Mouse (Mus musculus) layer of hippocampus, adult 2 months (tissue): ENCODE results near the gene Adprhl1. TPM values are rescaled to one million over a fixed set of nuclear protein-coding genes. Genes with fewer than 3 reads are reported as not detected.
A peak's percentile ranks its signal among the peaks of the same experiment; 100 is the strongest.

Experiments
- DNase-seq, 2 experiments: peaks; one replicate each; pipeline ENCODE4 v3.0.0; 2022; ENCODE audit warnings: low spot score in 2 of 2
- H3K27ac ChIP-seq: fragments of 200-600 bp; 2 replicates; pipeline ENCODE4 v1.8.1; 2022
- H3K4me3 ChIP-seq: fragments of 200-600 bp; 2 replicates; pipeline ENCODE4 v1.8.1; 2022; ENCODE audit warnings: mild to moderate bottlenecking
- CTCF ChIP-seq: fragments of 200-600 bp; conservative IDR thresholded peaks from 2 replicates; pipeline ENCODE4 v1.8.1; 2022; ENCODE audit warnings: antibody characterized with exemption, mild to moderate bottlenecking, moderate library complexity
- total RNA-seq, 2 experiments: library from RNA; stranded (reverse); gene quantifications; 2 replicates each; pipeline ENCODE4 v1.2.3; 2021

Adprhl1 gene
- total RNA-seq, 2 experiments from 2014 or later = 0.67 to 1.1 TPM

DNA sequence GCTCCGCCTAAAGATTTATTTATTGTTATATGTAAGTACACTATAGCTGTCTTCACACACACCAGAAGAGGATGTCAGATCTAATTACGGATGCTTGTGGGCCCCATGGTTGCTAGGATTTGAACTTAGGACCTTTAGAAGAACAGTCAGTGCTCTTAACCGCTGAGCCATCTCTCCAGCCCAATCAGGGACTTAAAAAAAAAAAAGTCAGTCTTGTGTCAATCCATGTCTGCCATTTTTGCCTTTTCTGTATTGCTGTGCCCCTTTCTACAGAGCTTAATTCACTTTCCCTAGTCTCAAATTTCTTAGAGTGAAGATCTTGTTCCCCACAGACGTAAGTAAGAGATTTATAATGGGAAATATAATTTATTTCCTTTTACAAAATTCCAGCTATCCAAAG, 35.5 kb downstream of the Adprhl1 start:
- TF ChIP-seq CTCF = no peak
- Histone ChIP-seq H3K27ac (no peak overlapping the region), H3K4me3 (no peak overlapping the region)
- no peak for DNase-seq

DNA sequence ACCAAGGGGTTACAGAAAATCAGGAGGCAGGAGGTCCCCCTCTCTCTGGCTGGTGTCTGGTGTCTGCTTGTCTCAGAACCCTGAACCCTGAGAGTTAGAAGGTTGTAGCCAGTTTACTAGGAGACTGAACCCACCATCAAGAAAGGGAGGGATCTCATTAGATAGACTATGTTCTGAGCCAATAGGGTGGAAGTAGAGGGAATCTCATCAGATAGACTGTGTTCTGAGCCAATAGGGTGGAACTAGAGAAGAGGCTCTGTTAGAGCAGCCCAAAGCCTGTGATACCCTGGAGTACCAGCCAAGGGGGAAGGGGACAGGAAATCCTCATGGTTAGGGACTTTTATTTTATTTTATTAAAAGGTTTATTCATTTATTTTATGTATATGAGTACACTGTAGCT, 36.0 kb downstream of the Adprhl1 start:
- no peak overlapping the region for H3K4me3 ChIP-seq
- no peak for DNase-seq
- H3K27ac ChIP-seq = no peak overlapping the region
- TF ChIP-seq CTCF = no peak

DNA sequence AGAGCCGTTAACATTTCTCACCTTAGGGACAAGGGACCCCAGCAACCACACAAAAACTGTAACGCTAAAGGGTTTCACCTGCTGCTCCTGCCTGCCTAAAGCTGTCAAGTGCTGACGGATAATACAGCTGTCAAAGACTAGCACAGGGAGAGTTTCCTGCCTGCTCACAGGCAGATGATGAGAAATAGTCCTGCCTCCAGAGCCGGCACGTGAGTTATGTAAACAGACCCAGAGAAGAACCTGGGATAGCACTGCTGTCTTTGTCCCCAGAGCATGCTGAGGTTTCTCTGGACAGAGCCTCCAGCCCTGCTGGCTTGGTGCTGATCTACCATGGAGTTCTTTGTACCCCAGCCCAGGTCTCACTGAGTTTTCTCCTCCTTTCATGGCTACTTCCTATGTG, 36.9 kb downstream of the Adprhl1 start:
- DNase-seq = no peak
- Histone ChIP-seq H3K27ac (no peak overlapping the region), H3K4me3 (no peak overlapping the region)
- TF ChIP-seq CTCF = no peak

DNA sequence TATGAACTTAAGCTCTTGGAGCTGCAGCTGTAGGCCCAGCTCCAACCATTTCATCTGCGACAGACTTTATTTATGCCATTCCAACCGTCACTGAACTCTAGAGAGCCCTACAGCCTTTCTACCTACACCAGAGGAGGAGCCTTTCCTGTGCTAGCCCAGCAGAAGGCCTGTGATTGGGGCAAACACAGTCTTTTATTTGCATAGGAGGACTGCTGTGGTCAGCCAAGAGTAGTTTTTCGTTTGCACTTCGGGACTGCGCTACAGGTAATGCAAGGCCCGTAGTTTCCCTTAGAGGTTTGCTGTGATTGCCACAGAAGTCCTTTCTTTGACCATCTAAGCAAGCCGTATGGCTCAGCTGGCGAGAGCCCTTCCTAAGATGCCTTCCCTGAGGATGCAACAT, 37.6 kb downstream of the Adprhl1 start:
- no peak for DNase-seq
- no peak overlapping the region for H3K4me3 ChIP-seq
- no peak overlapping the region for H3K27ac ChIP-seq
- no peak for TF ChIP-seq CTCF

DNA sequence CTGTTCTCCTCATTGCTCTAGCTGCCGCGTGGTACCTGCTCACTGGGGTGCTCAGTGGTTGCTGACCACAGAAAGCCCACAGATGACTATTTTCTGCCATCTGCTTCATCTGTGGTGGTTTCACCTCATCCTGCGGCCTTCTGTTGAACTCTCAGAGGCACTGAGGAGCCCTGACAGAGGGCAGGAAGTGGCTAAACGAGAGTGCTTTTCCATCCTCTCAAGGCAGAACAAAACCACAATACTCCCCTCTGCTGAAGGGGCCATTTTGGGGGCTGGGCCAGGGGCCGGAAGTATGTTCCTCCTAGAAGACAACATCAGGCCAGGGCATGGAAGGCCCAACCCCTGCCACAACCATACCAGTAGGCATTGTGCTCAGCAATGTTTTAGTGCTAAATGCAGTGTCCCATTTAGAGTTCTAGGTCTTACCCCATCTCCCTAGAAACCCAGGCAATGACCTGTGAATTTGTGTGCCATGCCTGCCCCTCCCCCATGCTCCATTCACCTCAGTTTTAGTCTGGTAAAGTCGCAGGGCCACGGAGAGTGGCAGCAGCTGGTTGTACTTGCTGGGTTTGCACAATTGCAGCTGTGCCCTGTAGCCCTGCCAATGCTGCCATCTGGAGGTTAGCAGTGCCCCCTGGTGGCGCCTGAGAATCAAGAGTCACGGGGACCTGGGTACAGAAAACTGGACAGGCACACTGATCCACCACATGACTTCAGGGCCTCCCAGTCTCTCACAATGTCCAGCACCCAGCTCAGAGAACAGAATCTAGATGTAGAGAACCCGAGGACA, 40.3 kb downstream of the Adprhl1 start:
- H3K4me3 ChIP-seq = no peak overlapping the region
- TF ChIP-seq CTCF = peak; percentile 88
- H3K27ac ChIP-seq = peak overlapping the region; percentile 7; the same call in 1 of the 2 replicates
- peak; percentile 77 to 89 for DNase-seq

DNA sequence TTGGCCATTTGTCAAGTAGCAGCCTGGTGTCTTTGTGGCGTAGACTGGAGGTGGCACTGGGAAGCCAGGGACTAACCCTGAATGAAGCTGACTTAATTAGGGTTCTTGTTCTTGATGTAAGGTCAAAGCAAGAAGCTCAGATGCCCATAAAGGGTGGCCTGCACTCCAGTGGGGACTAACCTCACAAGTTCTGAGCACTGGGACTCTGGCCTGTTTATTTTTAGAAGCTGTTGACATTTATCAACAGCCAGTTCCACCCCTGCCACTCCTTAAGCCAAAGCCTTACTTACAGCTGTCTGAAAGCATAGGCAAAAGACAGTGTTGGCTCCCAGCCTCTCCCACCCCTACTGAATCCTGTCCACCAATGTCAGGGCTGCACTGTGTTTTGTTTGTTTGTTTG, 44.2 kb downstream of the Adprhl1 start:
- Histone ChIP-seq H3K4me3 (no peak overlapping the region), H3K27ac (no peak overlapping the region)
- no peak for DNase-seq
- TF ChIP-seq CTCF = no peak

DNA sequence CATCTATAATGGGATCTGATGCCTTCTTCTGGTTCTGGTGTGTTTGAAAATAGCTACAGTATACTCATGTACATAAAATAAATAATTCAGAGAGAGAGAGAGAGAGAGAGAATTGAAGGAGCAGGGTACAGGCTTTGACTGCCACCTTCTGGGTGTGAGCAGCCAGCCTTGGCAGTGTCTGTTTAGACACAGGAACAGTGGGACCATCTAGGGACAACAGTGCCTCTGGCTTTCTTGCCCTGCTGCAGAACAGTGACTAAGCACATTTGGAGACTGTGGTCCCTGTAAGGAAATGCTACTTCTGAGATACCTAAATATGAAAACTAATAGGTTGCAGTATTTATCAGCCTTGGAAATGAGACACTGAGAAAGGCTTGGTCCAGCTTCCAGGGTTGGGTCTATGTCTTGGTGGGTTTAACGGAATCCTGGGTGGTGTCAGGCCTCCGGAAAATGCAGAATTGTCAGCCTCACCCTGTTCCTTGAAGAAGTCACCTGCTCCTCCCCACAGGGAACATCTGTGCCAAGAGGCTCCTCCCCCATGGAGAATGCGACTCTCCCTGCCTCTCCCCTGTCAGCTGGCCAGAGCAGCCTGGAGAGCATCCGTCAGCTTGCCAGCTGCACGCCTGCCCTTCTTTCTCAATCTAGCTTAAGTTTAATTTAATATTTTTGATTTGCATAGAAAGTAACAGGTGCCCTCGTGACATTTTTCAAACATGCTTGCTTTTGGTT, 45.2 kb downstream of the Adprhl1 start:
- Histone ChIP-seq H3K4me3 (no peak overlapping the region), H3K27ac (no peak overlapping the region)
- TF ChIP-seq CTCF = peak; percentile 62
- no peak for DNase-seq

DNA sequence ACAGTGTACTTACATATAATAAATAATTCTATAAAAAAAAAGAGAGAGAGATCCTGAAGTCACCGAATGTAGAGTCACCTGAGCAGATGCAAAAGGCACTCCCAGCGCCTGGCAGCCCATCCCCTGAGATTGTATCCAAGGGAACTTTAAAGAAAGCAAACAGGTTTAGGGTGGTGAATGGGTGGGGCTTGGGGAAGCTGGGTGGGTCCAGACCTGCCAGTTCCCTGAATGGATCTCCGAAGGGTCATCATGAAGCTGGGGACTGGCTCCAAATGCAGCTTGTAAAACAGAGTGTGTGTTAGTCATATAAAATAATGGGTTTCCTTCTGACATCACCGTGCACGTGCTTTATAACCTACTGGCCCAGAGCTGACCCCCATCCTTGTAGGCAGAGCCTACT, 47.7 kb downstream of the Adprhl1 start:
- TF ChIP-seq CTCF = no peak
- DNase-seq = no peak
- Histone ChIP-seq H3K4me3 (no peak overlapping the region), H3K27ac (no peak overlapping the region)

DNA sequence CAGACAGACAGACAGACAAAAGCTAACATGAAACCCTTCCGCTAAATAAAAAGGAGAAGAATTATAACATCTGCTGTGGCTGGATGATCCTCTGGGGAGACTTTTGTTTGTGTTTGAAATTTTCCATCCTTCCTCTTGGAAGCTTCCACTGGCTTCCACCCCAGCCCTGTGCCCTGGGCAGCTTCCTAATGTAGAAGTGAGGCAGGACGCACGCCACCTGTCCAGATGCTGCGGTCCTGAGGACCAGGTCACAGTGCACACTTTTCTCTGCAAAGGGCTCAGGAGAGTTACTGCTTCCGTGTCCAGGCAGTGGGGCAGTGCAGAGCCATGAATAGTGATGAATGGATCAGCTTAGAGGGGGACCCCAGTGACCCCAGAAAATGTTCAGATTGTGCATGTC, 48.7 kb downstream of the Adprhl1 start:
- no peak overlapping the region for H3K27ac ChIP-seq
- no peak for TF ChIP-seq CTCF
- no peak for DNase-seq
- H3K4me3 ChIP-seq = no peak overlapping the region

DNA sequence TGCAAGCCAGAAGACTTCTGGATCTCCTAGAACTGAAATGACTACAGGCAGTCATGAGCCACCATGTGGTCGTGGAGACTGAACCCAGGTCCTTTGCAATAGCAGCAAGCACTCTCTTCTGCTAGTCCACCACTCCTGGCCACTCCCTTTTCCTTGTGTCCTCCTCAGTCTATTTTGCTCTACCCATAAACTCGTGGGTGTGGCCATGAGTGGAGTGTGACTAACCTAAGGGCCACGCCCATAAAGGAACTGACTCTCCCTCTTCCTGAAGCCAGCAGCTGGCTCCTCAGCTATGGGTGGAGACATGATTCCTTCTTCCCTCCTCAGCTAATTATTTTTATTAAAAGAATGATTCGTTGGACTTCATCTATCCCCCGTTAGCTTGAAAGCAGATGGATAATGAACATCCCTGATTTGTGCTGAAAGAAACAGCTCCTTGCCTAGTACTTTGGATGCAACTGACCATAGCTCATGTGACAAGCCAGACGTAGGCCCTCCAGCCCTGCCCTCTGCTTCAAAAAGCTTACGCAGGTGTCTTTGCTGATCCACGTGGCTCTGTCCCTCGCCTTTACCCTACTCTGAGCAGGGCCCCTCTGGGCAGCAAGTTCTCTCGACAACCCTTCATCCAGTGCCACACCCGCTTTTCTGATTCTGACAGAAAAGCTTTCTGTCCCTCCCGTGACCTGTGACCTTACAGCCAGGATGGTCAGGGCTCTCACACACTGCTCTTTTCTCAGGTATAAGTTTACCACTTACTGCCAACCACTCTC, 49.4 kb downstream of the Adprhl1 start:
- no peak for TF ChIP-seq CTCF
- DNase-seq = no peak

DNA sequence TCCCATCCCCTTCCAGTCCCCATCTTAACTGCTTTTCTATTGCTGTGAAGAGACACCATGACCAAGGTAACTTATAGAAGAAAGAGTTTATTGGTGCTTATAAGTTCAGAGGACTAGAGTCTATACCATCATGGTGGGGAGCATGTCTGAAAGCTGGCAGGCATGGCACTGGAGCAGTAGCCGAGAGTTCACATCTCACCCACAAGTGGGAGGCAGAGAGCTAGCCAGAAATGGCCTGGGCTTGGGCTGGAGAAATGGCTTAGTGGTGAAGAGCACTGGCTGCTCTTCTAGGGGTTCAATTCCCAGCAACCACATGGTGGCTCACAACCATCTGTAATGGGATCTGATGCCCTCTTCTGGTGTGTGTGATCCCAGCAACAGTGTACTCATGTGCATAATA, 50.5 kb downstream of the Adprhl1 start:
- peak; percentile 48 for TF ChIP-seq CTCF
- Histone ChIP-seq H3K27ac (no peak overlapping the region), H3K4me3 (no peak overlapping the region)
- DNase-seq = no peak

More for the DNA sequence above, 49.4 kb downstream of the Adprhl1 start:
- Histone ChIP-seq H3K27ac (no peak overlapping the region), H3K4me3 (no peak overlapping the region)

DNA sequence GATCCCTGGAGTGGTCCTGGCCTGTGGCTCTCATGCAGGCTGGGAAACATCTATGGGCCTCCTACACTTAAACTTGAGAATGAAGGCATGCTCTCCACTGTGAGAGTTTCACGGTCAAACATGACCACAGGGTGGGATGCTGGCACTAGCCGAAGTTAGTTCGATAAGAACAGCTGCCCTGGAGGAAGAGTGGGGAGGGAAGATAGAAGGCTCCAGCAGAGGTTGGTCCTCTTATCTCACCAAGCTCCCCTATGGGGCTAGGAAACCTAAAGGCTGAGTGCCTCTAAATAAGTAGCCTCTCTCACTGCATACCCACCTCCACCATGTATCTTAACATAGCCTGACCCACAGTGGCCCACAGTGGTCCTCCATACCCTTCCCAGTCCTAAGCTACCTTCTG, 51.2 kb downstream of the Adprhl1 start:
- no peak overlapping the region for H3K4me3 ChIP-seq
- no peak overlapping the region for H3K27ac ChIP-seq
- TF ChIP-seq CTCF = no peak
- DNase-seq = no peak

DNA sequence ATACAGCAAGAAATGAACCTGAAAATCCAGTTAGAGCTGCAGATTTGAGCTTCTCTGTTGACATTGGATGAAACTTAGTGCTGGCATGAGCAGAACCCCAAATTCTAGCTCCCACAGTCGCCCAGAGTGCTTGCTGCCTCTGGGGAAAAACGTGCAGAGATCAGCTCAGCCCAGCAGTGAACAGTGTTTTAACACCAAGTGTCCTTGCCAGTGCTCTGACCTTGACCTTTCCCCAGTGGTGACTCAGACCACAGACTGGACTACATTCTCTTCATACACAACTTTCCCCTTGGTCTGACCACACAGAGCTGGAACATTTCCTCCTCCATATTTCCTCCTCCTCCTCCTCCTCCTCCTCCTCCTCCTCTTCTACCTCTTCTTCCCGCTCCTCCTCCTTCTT, 51.9 kb downstream of the Adprhl1 start:
- no peak for DNase-seq
- TF ChIP-seq CTCF = no peak
- no peak overlapping the region for H3K27ac ChIP-seq
- no peak overlapping the region for H3K4me3 ChIP-seq

DNA sequence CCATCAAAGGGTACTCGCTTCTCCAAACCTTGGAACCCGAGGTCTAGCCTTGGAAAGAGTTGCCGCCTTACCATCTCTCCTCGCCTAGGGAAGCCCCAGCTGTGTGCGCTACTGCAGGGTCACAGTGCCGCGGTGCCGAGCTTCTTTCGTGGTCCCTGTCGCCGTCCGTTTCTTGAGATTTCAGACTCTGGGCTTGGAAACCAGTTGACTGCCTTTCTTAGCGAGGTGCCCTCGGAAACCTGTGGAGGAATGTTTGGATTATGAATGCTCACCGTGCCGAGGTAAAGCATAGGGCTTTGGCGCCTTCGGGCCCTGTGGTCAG, 53.0 kb downstream of the Adprhl1 start:
- TF ChIP-seq CTCF = no peak
- Histone ChIP-seq H3K27ac (no peak overlapping the region), H3K4me3 (peak overlapping the region; percentile 63)
- DNase-seq = no peak
